Mouse (Mus musculus) colon, adult 2 months (tissue): ENCODE results near the gene Slc2a12. TPM values are rescaled to one million over a fixed set of nuclear protein-coding genes. Genes with fewer than 3 reads are reported as not detected.

ENCODE experiments used
- polyA plus RNA-seq: library from polyadenylated mRNA; depleted of rRNA; stranded (reverse); fragments of >200 nt; gene quantifications from 2 replicates; pipeline ENCODE4 v1.2.3, GENCODE M21; 2012; rRNA removed

Gene Slc2a12
- polyA plus RNA-seq: 0.91 and 1.0 TPM in 2 replicates

DNA sequence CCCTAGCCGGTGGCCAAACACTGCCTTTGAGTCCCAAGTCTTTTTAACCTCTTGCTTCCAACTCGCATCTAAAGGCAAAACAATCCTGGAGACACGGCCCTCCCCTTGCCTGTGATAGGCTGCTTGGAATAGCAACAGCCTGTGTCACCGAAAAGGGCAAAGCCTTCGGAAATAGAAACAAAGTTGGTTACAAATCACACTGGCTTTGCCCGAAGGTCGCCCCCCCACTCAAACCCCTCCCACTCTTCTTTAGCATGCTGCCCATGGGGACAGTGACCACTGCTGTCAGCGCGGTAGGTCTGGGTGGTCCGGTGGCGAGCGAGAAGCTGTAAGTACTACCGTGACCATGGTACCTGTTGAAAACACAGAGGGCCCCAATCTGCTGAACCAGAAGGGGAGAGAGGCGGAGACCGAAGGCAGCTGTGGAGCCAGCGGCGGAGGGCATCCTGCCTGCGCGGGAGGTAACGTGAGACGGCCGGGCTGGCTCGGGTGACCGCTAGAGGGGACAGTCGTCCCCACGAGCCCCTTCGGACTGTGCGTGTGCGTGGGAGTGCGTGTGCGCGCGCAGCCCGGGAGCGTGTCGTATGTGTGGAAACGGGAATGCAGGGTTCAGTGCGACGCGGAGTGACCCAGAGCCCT is at the start of gene Slc2a12:
TSS of gene Slc2a12 (plus strand) at position 159 of the 639 bp plus-strand sequence.

GRCm38 (mm10) chr10:22731272-22732093 is 86.7 kb downstream of the Slc2a12 start, which contains the start of gene Tbpl1:
Gene Tbpl1, minus strand, starts transcription at chr10:22731938.

Other genes with a start within 250 kb of the Slc2a12 start
- gene Tbpl1, start 86.9 kb downstream of the Slc2a12 start, polyA plus RNA-seq: 22.5 and 33.7 TPM in 2 replicates
- gene Tcf21, start 175.2 kb downstream of the Slc2a12 start, polyA plus RNA-seq: 112 and 135 TPM in 2 replicates